Comparison of ENCODE assay signal across 9 mouse cellular contexts in the genomic region with DNA sequence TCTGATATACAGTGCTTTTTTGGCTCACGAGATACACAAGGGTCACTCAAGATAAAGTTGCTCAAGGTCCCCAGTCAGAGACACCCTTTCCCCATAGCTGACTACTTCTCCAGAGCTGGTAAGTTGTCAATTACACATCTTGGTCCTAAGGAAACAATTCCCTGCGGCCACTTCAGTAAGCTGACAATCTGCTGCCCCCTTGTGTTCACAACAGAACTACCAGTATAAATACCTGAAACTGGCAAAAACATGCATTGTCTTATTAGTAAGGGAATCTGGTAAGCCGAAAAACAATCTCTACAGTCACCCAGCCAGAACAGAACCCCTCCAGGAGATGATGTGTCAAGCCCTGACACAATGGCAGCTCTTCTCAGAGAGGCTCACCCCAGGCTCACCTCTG. TPM values are rescaled to one million over a fixed set of nuclear protein-coding genes. Genes with fewer than 3 reads are reported as not detected.
DNase-seq lines count a peak whose midpoint lies in the region; ATAC-seq and TF ChIP-seq lines count a peak whose summit lies in the region.
"Had no signal": no experiment of that assay in that cellular context is flagged by ENCODE, and none has a peak within 500 bp of the region (broad histone marks: within the 10 kb centered on the region; RNA-seq: fewer than 3 reads in every experiment).

No protein-coding gene starts in this region.

- no peak overlapping the region for H3K9ac ChIP-seq in forebrain, postnatal 0 days
- no peak overlapping the region for H3K9ac ChIP-seq in forebrain, embryonic 13.5 days
- no peak overlapping the region for H3K9ac ChIP-seq in liver, embryonic 14.5 days (replicated peaks)
- no peak overlapping the region for H3K9ac ChIP-seq in liver, embryonic 11.5 days (ENCODE audit: low read depth, low read length)

- 42% methylated on average over 3 of the region's 3 CpGs for WGBS in forebrain, postnatal 0 days
- 66% methylated on average over 3 of the region's 3 CpGs for WGBS in forebrain, embryonic 13.5 days
- 49% methylated on average over 3 of the region's 3 CpGs for WGBS in liver, embryonic 14.5 days (ENCODE audit: insufficient replicate concordance)
- WGBS in liver, embryonic 11.5 days, result 65% methylated on average over 3 of the region's 3 CpGs

- no peaks in the 10 kb centered on the region for H3K9me3 ChIP-seq in forebrain, postnatal 0 days (ENCODE audit: low read length)
- no peaks in the 10 kb centered on the region for H3K9me3 ChIP-seq in forebrain, embryonic 13.5 days (replicated peaks)
- no peaks in the 10 kb centered on the region for H3K9me3 ChIP-seq in liver, embryonic 14.5 days (ENCODE audit: control insufficient read depth, low read length)
- no peaks in the 10 kb centered on the region for H3K9me3 ChIP-seq in liver, embryonic 11.5 days (ENCODE audit: control insufficient read depth, low read length)

- H3K27ac ChIP-seq in forebrain, postnatal 0 days (ENCODE audit: low read depth, low read length), result no peak overlapping the region
- H3K27ac ChIP-seq in forebrain, embryonic 13.5 days, result no peak overlapping the region
- H3K27ac ChIP-seq in liver, embryonic 14.5 days, result no peak overlapping the region
- no peak overlapping the region for H3K27ac ChIP-seq in liver, embryonic 11.5 days (ENCODE audit: low read depth, low read length)
- H3K27ac ChIP-seq: macrophage had no signal

- no peaks in the 10 kb centered on the region for H3K4me1 ChIP-seq in forebrain, postnatal 0 days (ENCODE audit: insufficient read depth)
- H3K4me1 ChIP-seq in forebrain, embryonic 13.5 days, result no peaks in the 10 kb centered on the region
- no peaks in the 10 kb centered on the region; a peak in 1 of 4 replicates for H3K4me1 ChIP-seq in liver, embryonic 14.5 days (replicated peaks; ENCODE audit: control insufficient read depth in 2 of 2, insufficient read depth in 2 of 2, low read length in 1 of 2)
- no peaks in the 10 kb centered on the region for H3K4me1 ChIP-seq in liver, embryonic 11.5 days (replicated peaks; ENCODE audit: control insufficient read depth, insufficient read depth, low read length)

- peak; percentile 60 for DNase-seq in forebrain, postnatal 0 days
- no peak for DNase-seq in liver, embryonic 14.5 days (ENCODE audit: low read depth in 3 of 3, low spot score in 3 of 3)
- no peak for DNase-seq in liver, embryonic 11.5 days (ENCODE audit: low spot score)
- peak; percentile 77 for DNase-seq in R1 (ENCODE audit: low read depth, low spot score)
- DNase-seq in lung, postnatal 14 days, result peak; percentile 70

- no peak for TF ChIP-seq EP300 in liver, embryonic 14.5 days (IDR thresholded peaks at IDR 0.05; ENCODE audit: low read depth)

- peaks cover 89% of the 10 kb centered on the region for H3K36me3 ChIP-seq in forebrain, postnatal 0 days (ENCODE audit: insufficient read depth)
- peaks cover 98% of the 10 kb centered on the region for H3K36me3 ChIP-seq in forebrain, embryonic 13.5 days (ENCODE audit: poor library complexity, severe bottlenecking)
- H3K36me3 ChIP-seq in liver, embryonic 14.5 days (replicated peaks; ENCODE audit: control insufficient read depth, insufficient read depth, low read depth), result peaks cover 100% of the 10 kb centered on the region
- peaks cover 81% of the 10 kb centered on the region for H3K36me3 ChIP-seq in liver, embryonic 11.5 days (ENCODE audit: control insufficient read depth, insufficient read depth, low read length)

- H3K27me3 ChIP-seq in forebrain, postnatal 0 days (ENCODE audit: insufficient read depth, low read length), result no peaks in the 10 kb centered on the region
- H3K27me3 ChIP-seq in forebrain, embryonic 13.5 days, result no peaks in the 10 kb centered on the region
- no peaks in the 10 kb centered on the region for H3K27me3 ChIP-seq in liver, embryonic 14.5 days (ENCODE audit: control insufficient read depth, insufficient read depth, low read length)
- no peaks in the 10 kb centered on the region for H3K27me3 ChIP-seq in liver, embryonic 11.5 days (replicated peaks; ENCODE audit: control insufficient read depth, insufficient read depth, low read length)

- no peak overlapping the region for H3K4me3 ChIP-seq in forebrain, postnatal 0 days (ENCODE audit: low read depth, low read length)
- H3K4me3 ChIP-seq in forebrain, embryonic 13.5 days, result no peak overlapping the region
- no peak overlapping the region for H3K4me3 ChIP-seq in liver, embryonic 14.5 days (ENCODE audit: insufficient read depth in 1 of 2, low read depth in 2 of 2, low read length in 2 of 2)
- no peak overlapping the region for H3K4me3 ChIP-seq in liver, embryonic 11.5 days (ENCODE audit: low read depth, low read length)

- TF ChIP-seq CTCF in forebrain, postnatal 0 days (IDR thresholded peaks at IDR 0.05; ENCODE audit: low read depth), result peak; percentile 73
- peak; percentile 61 for TF ChIP-seq CTCF in liver, embryonic 14.5 days (IDR thresholded peaks at IDR 0.05; ENCODE audit: low read depth)

- no peak overlapping the region for H3K4me2 ChIP-seq in forebrain, postnatal 0 days (ENCODE audit: low read depth)
- H3K4me2 ChIP-seq in forebrain, embryonic 13.5 days, result no peak overlapping the region
- no peak overlapping the region for H3K4me2 ChIP-seq in liver, embryonic 14.5 days (ENCODE audit: low read depth)
- no peak overlapping the region for H3K4me2 ChIP-seq in liver, embryonic 11.5 days

- no peak for ATAC-seq in forebrain, postnatal 0 days
- no peak for ATAC-seq in forebrain, embryonic 13.5 days
- ATAC-seq in liver, embryonic 14.5 days (ENCODE audit: insufficient read depth), result no peak
- no peak for ATAC-seq in liver, embryonic 11.5 days (replicated peaks; ENCODE audit: low FRiP score)
- ATAC-seq in erythroid progenitor cell, adult 5-6 weeks (replicated peaks; ENCODE audit: low FRiP score, poor library complexity, severe bottlenecking), result peak; percentile 56; the same call in 1 of the 2 replicates
- ATAC-seq in activated CD4-positive, CD25-positive, alpha-beta regulatory T cell, adult 4 months, result no peak

RNA-seq across cellular contexts. Expression of a gene that starts 10.8 kb away (rescaled TPM):
- total RNA-seq in forebrain, postnatal 0 days (2014; rRNA removed), result 112 and 124 TPM in 2 replicates
- 19.2 and 24.6 TPM in 2 replicates for polyA plus RNA-seq in forebrain, postnatal 0 days (2015; fragmentation: Nextera tagmentation; extraction: Ambion mirVana)
- 50.5 and 61.8 TPM in 2 replicates for polyA plus RNA-seq in forebrain, embryonic 13.5 days (2015; fragmentation: Nextera tagmentation; extraction: Ambion mirVana)
- polyA plus RNA-seq in liver, embryonic 14.5 days (2012; rRNA removed), result 38.0 and 58.0 TPM in 2 replicates
- polyA plus RNA-seq in liver, embryonic 14.5 days (2014; fragmentation: Nextera tagmentation; extraction: Ambion mirVana), result 23.2 and 26.1 TPM in 2 replicates
- 78.9 and 84.4 TPM in 2 replicates for polyA plus RNA-seq in liver, embryonic 11.5 days (2014; fragmentation: Nextera tagmentation; extraction: Ambion mirVana)
- total RNA-seq in erythroid progenitor cell, adult 5-6 weeks (2015; ENCODE audit: low replicate concordance), result 116 and 118 TPM in 2 replicates
- 267 and 391 TPM in 2 replicates for total RNA-seq in erythroid progenitor cell, adult 5-6 weeks (2017; ENCODE audit: low replicate concordance)
- 10 to 100 TPM; 28.8 to 40.6 TPM for polyA plus RNA-seq in activated CD4-positive, CD25-positive, alpha-beta regulatory T cell, adult 4 months (2017; shearing (Covaris generic))

RNA-seq across cellular contexts. Expression of a gene that starts 25.6 kb away (rescaled TPM):
- total RNA-seq in forebrain, postnatal 0 days (2014; rRNA removed), result 35.8 and 36.4 TPM in 2 replicates
- 9.2 and 9.9 TPM in 2 replicates for polyA plus RNA-seq in forebrain, postnatal 0 days (2015; fragmentation: Nextera tagmentation; extraction: Ambion mirVana)
- 4.5 and 5.0 TPM in 2 replicates for polyA plus RNA-seq in forebrain, embryonic 13.5 days (2015; fragmentation: Nextera tagmentation; extraction: Ambion mirVana)
- polyA plus RNA-seq in liver, embryonic 14.5 days (2012; rRNA removed), result 2.4 and 2.6 TPM in 2 replicates
- 0.90 and 1.6 TPM in 2 replicates for polyA plus RNA-seq in liver, embryonic 14.5 days (2014; fragmentation: Nextera tagmentation; extraction: Ambion mirVana)
- polyA plus RNA-seq in liver, embryonic 11.5 days (2014; fragmentation: Nextera tagmentation; extraction: Ambion mirVana), result 5.4 and 5.5 TPM in 2 replicates
- total RNA-seq in erythroid progenitor cell, adult 5-6 weeks (2015; ENCODE audit: low replicate concordance), result 1.4 and 15.9 TPM in 2 replicates
- 1.3 TPM in 1 of 2 replicates, not detected in the other for total RNA-seq in erythroid progenitor cell, adult 5-6 weeks (2017; ENCODE audit: low replicate concordance)
- under 1 TPM in 1 of 2 experiments, not detected in 1; 0.37 TPM for polyA plus RNA-seq in activated CD4-positive, CD25-positive, alpha-beta regulatory T cell, adult 4 months (2017; shearing (Covaris generic))

Comparison
In these comparisons a context has a peak if more than half of its experiments do, and no peak if none do; other contexts are left out.
1. DNase-seq: peak in forebrain, postnatal 0 days (single experiment), R1 (single experiment) and lung, postnatal 14 days (single experiment); none in liver, embryonic 14.5 days (0 of 3) and liver, embryonic 11.5 days (single experiment).